Mouse (Mus musculus): ENCODE data around the gene Ddx5.

- TF ChIP-seq CTCF (IDR thresholded peaks at IDR 0.05; ENCODE audit: low read depth) (no peak), EP300 (IDR thresholded peaks at IDR 0.05; ENCODE audit: low read depth) (no peak)
These were observed 35.7 kb downstream of the Ddx5 start for GRCm38 (mm10) chr11:106753314-106753713.

All from liver, postnatal 0 days (tissue).